Mouse (Mus musculus) heart, embryonic 10.5 days (tissue): ENCODE measurements around the gene Taldo1. TPM values are rescaled to one million over a fixed set of nuclear protein-coding genes. Genes with fewer than 3 reads are reported as not detected.

Experiments used
- DNase-seq: peaks from one replicate; pipeline ENCODE4 v3.0.0-alpha.2; 2017; ENCODE audit warnings: low spot score
- H3K27ac ChIP-seq: fragments of 300-500 bp; sonication (generic); 2 replicates; pipeline ENCODE4 v1.5.1; 2016; ENCODE audit warnings: mild to moderate bottlenecking
- H3K27me3 ChIP-seq: fragments of 300-500 bp; sonication (generic); 2 replicates; pipeline ENCODE4 v1.6.1; 2016; ENCODE audit warnings: mild to moderate bottlenecking; ENCODE audit not compliant: poor library complexity, insufficient read depth, severe bottlenecking
- H3K36me3 ChIP-seq: fragments of 300-500 bp; sonication (generic); 2 replicates; pipeline ENCODE4 v1.6.1; 2016; ENCODE audit warnings: mild to moderate bottlenecking, moderate library complexity
- H3K4me1 ChIP-seq: fragments of 300-500 bp; sonication (generic); 2 replicates; pipeline ENCODE4 v1.6.1; 2016; ENCODE audit warnings: mild to moderate bottlenecking
- H3K4me3 ChIP-seq: fragments of 300-500 bp; sonication (generic); 2 replicates; pipeline ENCODE4 v1.5.1; 2016; ENCODE audit warnings: mild to moderate bottlenecking, moderate library complexity
- H3K9me3 ChIP-seq: fragments of 300-500 bp; sonication (generic); 2 replicates; pipeline ENCODE4 v1.6.1; 2016; ENCODE audit warnings: mild to moderate bottlenecking, moderate library complexity
- WGBS: fragments of 180-500 bp; shearing (Covaris S2); methylation state at CpG from one replicate; pipeline ENCODE4 v1.1.7; 2016; 5-methylcytosine and 5-hydroxymethylcytosine counted together
- polyA plus RNA-seq: library from polyadenylated mRNA; unstranded; fragments of >200 nt; fragmentation: Nextera tagmentation; extraction: Ambion mirVana; gene quantifications from 2 replicates; pipeline ENCODE4 v1.2.1, GENCODE M21; 2016

Taldo1 gene
- polyA plus RNA-seq, 1 experiment from 2014 or later = 285 TPM

DNA sequence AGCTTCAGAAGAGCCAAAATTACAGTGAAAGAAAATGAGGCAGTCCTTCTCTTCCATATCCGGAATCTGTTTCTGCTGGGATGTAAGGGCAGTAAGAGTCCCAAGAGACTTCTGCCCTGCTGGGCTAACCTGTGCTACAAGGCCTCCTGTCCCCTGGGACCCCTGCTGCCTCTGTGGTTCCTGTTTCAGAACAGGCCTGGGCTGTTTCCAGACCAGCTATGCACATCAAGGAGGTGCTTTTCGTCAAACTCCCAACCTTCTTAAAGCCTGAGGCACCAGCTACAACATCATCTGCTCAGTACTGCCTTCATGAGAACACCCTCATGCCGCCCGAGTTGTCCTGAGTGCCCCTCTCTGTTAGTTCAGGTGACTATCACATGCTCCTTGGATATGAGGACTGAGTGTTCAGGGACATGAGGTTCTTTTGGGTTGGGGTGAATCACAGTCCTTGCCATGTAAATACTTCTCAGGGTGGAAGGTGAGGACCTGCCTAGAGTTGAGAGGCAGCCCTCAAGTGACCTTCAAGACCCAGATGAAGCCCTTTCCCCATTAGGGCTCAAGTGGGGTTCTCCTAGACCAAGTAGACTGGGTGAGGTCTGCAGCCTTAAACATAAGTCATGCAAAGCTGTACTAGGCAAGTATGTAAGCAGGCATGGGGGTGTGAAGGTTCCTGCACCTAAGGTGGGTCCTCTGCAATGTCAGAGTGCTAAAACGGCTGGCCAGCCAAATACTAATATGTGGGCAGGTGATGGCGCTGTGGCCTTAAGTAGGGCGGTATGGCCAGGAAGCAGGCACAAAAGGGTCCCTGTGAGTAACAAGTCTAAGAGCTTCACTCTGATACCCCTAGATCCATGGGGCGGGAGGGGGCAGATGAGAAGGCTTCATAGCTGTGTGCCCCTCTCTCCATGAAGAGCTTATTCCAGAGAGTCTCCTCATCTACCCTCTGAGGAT, 26.0 kb downstream of the Taldo1 start:
- Histone ChIP-seq H3K4me3 (no peak overlapping the region), H3K4me1 (peaks cover 10% of the 10 kb centered on the region), H3K9me3 (no peaks in the 10 kb centered on the region), H3K36me3 (no peaks in the 10 kb centered on the region), H3K27ac (no peak overlapping the region), H3K27me3 (no peaks in the 10 kb centered on the region)
- WGBS = 65% methylated on average over 8 of the region's 8 CpGs
- peak; percentile 71 for DNase-seq

DNA sequence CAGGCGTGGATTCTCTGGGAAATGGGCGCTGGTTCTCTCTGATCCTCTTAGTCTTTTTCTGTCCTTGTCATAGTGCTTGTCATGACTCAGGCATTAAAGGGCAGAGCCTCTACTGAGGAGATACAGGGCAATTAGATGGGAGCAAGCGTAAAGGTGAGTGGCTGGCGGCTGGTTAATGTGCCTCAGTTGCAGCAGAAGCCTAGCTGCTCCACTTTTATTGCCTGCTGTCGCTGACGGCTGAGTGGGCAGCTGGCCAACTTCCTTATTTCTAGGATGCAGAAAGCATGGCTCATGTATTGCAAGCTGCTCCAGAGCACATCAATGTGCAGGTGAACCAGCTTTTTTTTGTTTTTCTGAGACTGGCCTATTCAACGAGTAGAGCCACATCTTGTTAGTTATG, 27.0 kb downstream of the Taldo1 start:
- WGBS = 73% methylated on average over 7 of the region's 7 CpGs
- no peaks in the 10 kb centered on the region for H3K27me3 ChIP-seq
- H3K9me3 ChIP-seq = no peaks in the 10 kb centered on the region
- H3K36me3 ChIP-seq = no peaks in the 10 kb centered on the region
- H3K4me1 ChIP-seq = peaks cover 4% of the 10 kb centered on the region; the same call in 1 of the 2 replicates
- H3K4me3 ChIP-seq = no peak overlapping the region
- no peak overlapping the region for H3K27ac ChIP-seq
- no peak for DNase-seq

DNA sequence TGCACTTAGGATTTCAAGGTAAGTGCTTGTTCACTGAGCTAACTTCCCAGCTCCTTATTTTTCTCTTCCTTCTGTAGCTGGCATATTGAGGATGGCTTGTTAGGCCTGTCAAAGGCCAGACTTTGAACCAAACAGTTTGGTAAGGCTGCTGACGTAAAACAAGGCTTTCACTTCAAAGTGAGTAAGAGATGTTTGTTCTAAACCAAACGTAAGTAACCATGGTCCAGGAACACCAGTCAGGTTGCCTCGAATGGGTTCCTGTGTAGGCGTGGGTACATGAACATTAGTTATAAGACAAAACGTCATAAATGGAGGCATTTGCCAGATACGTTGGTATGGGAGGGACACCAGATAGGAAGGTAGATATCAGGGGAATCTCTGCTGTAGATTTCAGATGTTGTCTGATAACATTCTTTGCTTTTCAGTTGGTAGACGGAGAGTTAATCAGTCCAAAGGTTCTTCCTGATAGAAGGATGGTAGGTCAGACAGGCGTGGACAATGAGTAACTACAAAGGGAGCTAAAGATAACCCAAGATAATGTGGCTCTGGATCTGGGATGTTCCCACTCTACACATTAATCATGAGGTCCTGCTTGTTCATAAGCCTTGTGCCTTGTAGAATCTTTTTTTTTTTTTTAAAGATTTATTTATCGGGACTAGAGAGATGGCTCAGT, 28.2 kb downstream of the Taldo1 start:
- no peak for DNase-seq
- Histone ChIP-seq H3K27me3 (no peaks in the 10 kb centered on the region), H3K4me1 (no peaks in the 10 kb centered on the region), H3K27ac (no peak overlapping the region), H3K36me3 (no peaks in the 10 kb centered on the region), H3K4me3 (no peak overlapping the region), H3K9me3 (no peaks in the 10 kb centered on the region)
- 74% methylated on average over 9 of the region's 9 CpGs for WGBS

DNA sequence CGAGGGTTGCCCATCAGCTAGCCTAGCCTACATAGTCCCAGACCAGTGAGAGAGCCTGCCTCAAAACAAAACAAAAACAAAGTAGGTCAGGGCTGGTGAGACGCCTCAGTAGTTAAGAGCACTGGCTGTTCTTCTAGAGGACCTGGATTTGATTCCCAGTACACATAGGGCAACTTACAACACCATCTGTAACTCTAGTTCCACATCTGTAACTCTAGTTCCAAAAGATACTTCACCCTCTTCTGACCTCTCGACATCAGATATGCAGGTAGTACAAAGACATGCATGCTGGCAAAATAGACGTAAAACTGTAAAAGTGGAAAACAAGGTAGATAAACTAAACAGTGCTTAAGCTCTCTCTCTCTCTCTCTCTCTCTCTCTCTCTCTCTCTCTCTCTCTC, 31.8 kb downstream of the Taldo1 start:
- Histone ChIP-seq H3K27ac (no peak overlapping the region), H3K4me1 (peaks cover 22% of the 10 kb centered on the region), H3K9me3 (no peaks in the 10 kb centered on the region), H3K27me3 (0 out of 2 replicates have a peak, but pooled peaks cover 5% of the 10 kb centered on the region), H3K36me3 (no peaks in the 10 kb centered on the region), H3K4me3 (no peak overlapping the region)
- whole genome bisulfite sequencing = 65% methylated on average over 4 of the region's 4 CpGs
- DNase-seq = no peak

DNA sequence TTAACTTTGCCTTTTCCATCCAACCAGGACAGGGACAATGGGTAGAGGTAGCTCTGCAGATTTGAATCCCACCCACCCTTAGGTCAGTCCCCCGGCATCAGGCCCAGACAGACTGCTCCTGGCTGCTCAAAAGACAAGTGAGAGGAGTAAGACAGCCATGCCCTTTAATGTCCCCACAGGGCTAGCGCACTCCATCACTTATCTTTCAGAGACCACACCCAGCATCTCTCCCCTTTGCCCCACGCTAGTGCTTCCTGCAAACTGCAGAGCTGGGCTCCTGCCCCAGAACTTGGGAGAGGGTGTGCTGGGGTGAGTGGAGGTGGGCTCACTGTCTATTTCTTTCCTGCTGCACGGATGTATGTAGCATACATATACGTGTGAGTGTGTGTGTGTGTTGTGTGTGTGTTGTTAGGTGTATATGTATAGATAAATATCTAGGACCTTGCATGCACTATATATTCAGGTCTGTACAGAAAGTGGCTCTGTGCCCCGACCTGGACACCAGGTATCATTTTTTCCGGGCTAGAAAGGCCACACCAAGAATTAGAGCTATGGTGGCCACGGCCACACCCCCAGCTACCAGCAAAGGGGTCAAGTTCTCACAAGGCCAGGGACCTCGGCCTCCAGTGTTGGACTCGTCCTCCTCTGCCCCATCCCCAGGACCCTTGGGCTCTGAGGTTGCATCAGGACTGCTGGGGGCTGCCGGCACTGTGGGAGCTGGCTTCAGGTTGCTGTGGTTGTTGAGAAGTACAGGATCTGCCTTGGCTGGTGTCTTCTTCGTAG, 35.1 kb downstream of the Taldo1 start:
- no peak for DNase-seq

DNA sequence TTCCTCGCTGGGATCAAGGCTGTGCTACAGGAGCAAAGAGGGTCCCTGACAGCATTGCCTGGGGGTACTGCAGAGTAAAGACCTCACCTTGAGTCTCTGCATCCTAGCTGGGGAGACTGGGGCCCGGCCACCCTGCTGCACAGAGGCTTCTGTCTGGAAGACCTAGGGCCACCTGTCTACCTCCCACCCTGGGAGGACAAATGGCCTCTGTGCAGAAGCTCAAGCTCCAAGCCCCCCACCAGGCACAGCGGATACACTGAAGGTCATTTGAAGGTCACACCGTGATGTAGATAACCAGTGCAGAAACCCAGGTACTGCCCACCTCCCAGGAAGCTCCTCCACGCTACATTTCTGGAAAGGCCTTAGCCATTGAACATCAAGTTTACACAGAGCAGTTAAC, 36.7 kb downstream of the Taldo1 start:
- Histone ChIP-seq H3K4me1 (peaks cover 54% of the 10 kb centered on the region), H3K27me3 (0 out of 2 replicates have a peak, but pooled peaks cover 5% of the 10 kb centered on the region), H3K27ac (peak overlapping the region; percentile 84), H3K36me3 (peaks cover 35% of the 10 kb centered on the region), H3K9me3 (no peaks in the 10 kb centered on the region), H3K4me3 (peak overlapping the region; percentile 51)
- no peak for DNase-seq
- WGBS = 52% methylated on average over 5 of the region's 5 CpGs

More for the DNA sequence above, 35.1 kb downstream of the Taldo1 start:
- WGBS = 68% methylated on average over 12 of the region's 12 CpGs
- Histone ChIP-seq H3K27ac (no peak overlapping the region), H3K27me3 (0 out of 2 replicates have a peak, but pooled peaks cover 5% of the 10 kb centered on the region), H3K4me3 (no peak overlapping the region), H3K9me3 (no peaks in the 10 kb centered on the region), H3K4me1 (peaks cover 44% of the 10 kb centered on the region), H3K36me3 (peaks cover 19% of the 10 kb centered on the region)

DNA sequence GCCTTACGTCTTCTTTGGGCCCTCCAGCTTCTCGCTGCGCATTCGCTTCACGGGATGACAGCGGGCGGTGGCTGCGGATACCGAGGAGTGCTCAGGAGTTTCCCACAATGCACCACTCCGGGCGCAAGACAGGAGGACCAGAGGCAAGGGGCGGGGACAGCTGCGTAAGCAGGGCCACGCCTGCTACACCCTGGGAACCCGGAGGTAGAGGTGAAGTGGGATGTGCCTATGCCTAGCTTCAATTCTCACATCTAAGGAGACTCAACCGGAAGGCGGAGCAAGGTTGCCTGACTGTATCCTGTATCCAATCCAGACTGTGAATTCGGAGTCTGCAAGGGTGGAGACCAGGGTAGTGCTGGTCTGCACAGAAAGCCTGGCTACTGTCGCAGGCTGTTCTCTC, 37.3 kb downstream of the Taldo1 start, which contains the start of gene Cend1:
TSS of gene Cend1 (minus strand) at position 182 of the 400 bp plus-strand sequence.
- peak within 1 kb of the TSS; percentile 84 for H3K27ac ChIP-seq
- H3K36me3 ChIP-seq = peaks cover 37% of the 10 kb centered on the region
- H3K27me3 ChIP-seq = 0 out of 2 replicates have a peak, but pooled peaks cover 5% of the 10 kb centered on the region
- H3K4me1 ChIP-seq = peaks cover 60% of the 10 kb centered on the region
- H3K9me3 ChIP-seq = no peaks in the 10 kb centered on the region
- peak; percentile 90 for DNase-seq
- H3K4me3 ChIP-seq = peak within 1 kb of the TSS; percentile 51
- 3% methylated on average over 19 of the region's 19 CpGs for WGBS

DNA sequence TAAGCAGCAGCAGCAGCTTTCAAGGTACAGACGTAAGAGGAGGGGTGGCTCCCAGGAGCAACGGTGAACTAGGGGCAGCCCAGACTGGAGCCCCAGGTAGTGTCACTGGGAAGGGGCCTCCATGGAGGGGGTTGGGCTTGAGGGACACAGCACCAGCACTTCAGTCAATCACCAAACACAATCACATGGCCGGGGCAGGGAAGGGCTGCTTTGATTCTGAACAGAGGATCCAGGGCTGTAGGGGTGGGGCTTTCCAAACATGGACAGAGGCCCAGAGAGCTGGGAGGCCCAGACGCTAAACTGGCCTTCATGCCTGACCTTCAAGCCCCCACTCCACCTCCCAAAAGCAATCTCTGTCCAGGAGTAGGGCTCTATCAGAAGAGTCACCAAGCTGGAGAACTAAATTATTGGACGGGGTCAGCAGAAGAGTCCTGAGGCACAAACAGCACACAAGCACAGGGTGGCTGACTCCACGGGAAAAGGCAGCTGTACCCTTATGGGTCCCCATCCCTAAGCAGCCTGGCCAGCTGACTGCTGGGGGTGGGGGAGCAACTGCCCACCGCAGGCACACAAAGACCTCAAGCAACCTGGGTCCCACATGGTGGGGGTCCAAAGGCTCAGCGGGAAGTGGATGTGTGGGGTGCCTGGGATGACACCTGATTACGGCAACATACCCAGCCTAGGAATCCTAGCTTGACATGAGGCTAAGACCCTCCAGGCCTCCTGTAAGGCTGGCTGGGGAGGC, 38.0 kb downstream of the Taldo1 start:
- WGBS = 53% methylated on average over 9 of the region's 9 CpGs

DNA sequence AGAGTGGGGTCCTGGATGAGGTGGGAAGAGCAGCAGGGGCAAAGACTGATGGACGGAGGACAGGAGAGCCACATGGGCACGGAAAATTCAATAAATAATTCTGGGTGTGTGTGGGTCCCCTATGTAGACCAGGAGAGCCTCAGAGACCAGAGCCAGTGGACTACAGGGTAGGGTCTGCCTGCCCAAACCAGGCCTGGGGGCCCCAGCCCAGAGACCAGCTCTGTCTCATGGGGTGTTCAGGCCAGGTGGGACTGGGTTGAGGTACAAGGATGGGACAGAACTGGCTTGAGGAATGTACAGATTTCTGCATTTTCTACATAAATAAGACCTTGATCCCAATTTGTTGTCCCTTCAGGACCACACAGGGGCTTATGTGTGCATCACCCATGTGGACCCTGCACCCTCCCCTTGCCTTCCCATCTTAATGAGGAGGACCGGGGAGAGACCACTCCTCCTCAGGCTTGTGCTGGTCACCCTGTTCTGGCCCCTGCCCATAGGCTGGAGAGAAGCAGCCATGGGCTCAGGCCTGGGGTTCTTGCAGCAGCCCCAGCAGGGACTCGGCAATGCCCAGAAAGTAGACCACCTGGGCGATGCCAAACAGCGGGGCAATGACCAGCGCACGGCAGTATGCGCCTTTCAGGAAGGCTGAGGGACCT, 38.7 kb downstream of the Taldo1 start:
- no peak overlapping the region for H3K4me3 ChIP-seq
- peaks cover 74% of the 10 kb centered on the region for H3K4me1 ChIP-seq
- no peak for DNase-seq
- 94% methylated on average over 9 of the region's 9 CpGs for WGBS
- H3K9me3 ChIP-seq = no peaks in the 10 kb centered on the region
- 0 out of 2 replicates have a peak, but pooled peaks cover 5% of the 10 kb centered on the region for H3K27me3 ChIP-seq
- peak overlapping the region; percentile 84 for H3K27ac ChIP-seq
- H3K36me3 ChIP-seq = peaks cover 37% of the 10 kb centered on the region

More for the DNA sequence above, 38.0 kb downstream of the Taldo1 start:
- peak overlapping the region; percentile 51 for H3K4me3 ChIP-seq
- H3K9me3 ChIP-seq = no peaks in the 10 kb centered on the region
- peaks cover 67% of the 10 kb centered on the region for H3K4me1 ChIP-seq
- H3K27me3 ChIP-seq = 0 out of 2 replicates have a peak, but pooled peaks cover 5% of the 10 kb centered on the region
- peaks cover 37% of the 10 kb centered on the region for H3K36me3 ChIP-seq
- DNase-seq = no peak
- H3K27ac ChIP-seq = peak overlapping the region; percentile 84

DNA sequence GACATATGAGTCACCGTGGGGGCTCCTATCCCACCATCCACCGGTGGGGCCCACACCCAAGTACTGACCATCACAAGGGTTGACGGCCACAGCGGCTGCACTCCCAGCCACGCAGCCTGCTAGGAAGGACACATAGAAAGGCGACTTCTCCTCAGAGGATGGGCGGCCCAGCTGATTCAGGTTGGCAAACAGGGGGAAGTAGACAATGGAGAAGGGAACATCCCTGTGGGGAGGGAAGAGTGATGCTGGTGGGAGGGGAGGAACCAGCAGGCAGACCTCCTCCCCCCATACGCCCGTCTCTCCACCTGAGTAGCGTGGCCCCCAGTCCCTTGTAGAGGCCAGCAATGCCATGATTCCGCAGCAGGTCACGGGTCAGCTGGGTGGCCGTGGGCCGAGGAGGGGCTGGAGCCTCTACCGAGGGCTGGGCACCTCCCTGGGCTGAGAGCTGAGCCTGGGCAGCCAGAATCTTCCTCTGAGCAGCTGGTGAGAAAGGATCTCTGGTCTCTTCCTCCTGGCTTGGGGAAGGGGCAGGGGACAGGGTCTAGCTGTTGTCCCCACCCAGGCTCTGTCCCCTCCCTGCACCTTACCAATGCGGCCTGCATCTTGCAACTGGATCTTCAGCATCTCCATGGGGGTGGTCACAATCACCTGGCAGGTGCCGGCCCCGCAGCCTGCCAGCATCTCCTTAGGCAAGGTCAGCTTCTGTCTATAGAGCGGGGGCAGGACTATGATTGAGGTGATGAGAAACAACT, 39.6 kb downstream of the Taldo1 start:
- Histone ChIP-seq H3K4me1 (peaks cover 80% of the 10 kb centered on the region), H3K36me3 (peaks cover 37% of the 10 kb centered on the region), H3K27me3 (0 out of 2 replicates have a peak, but pooled peaks cover 5% of the 10 kb centered on the region), H3K27ac (no peak overlapping the region), H3K9me3 (no peaks in the 10 kb centered on the region), H3K4me3 (no peak overlapping the region)
- 92% methylated on average over 19 of the region's 19 CpGs for WGBS
- DNase-seq = no peak

DNA sequence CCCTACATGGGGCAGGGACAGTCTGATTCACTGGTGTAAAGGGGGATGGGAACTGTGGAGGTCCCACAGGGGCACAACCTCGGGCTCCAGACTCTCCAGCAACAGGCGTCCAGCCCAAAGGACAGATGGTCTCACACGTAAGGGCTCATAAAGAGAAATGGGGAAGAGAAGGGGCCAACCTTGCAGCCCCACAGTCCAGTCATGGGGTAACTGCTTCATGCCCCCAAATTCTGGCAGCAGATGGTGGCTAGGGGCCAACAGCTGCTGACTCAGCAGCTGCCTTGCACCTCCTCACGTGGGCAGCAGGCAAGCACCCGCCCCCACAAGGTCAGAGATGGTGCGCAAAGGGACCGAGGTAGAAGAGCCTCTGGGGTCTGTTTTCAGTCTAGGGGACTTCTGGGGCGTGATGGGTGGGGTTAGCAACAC, 40.2 kb downstream of the Taldo1 start:
- peaks cover 78% of the 10 kb centered on the region for H3K4me1 ChIP-seq
- H3K27me3 ChIP-seq = 0 out of 2 replicates have a peak, but pooled peaks cover 5% of the 10 kb centered on the region
- no peak overlapping the region for H3K27ac ChIP-seq
- peaks cover 37% of the 10 kb centered on the region for H3K36me3 ChIP-seq
- no peaks in the 10 kb centered on the region for H3K9me3 ChIP-seq
- no peak overlapping the region for H3K4me3 ChIP-seq
- WGBS = 88% methylated on average over 8 of the region's 8 CpGs
- no peak for DNase-seq
